Mouse (Mus musculus) neural tube, embryonic 10.5 days (tissue): Measurements from ENCODE around the gene Pank1.

ENCODE experiments used
- DNase-seq: peaks from one replicate; pipeline ENCODE4 v3.0.0-alpha.2; 2017; ENCODE audit warnings: low spot score; ENCODE audit errors: extremely low spot score

Pank1 gene

GRCm38 (mm10) chr19:34825946-34826655, 53.2 kb downstream of the Pank1 start:
- DNase-seq: peak; percentile 26

DNA sequence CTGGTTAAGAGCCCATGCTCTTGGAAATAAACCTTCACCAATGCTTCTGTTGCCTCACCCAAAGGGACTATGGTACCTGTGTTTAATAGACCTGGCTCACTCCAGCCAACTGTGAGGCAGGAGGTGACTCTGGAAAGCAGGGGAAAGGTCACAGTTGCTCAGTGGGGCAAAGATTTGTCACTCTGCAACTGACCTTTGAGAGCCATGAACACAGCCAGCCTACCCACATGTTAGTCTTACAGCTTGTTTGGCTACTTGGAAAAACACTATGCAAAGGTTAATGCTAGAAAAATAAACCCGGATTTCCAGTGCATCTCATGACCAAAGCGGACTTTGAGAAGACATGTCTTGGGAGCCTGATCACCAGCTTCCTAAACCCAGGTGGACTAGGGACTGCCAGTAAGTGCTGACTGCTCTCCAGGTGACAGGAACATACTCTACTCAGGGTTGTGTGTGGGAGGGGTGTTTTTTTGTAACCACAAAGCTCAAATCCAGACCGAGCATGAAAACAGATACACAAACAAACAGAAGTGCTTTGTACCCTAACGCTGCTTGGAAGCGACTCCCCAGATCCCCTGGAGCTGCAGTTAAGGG, 59.6 kb downstream of the Pank1 start:
- no peak for DNase-seq

- DNase-seq: no peak
These were observed 63.9 kb downstream of the Pank1 start for GRCm38 (mm10) chr19:34815371-34815770.

DNA sequence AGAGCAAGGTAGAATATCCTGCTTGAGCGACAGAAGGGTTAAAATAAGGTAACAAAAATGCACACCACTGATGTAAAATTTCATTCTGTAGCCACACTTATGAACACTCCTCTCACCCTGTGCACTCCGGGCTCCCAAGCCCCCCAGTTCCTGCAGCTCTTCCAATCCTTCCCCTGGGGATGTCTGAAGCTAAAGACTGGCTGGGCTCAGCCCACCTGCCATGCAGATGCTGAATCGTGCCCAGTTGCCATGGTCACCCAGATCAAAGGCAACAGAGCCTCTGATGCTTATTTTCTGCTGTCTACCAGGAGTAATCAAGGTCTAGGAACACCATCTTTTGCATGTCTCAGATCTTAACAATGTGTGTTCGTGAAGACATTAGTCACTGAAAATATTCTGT, 64.6 kb downstream of the Pank1 start:
- DNase-seq: peak; percentile 16

DNA sequence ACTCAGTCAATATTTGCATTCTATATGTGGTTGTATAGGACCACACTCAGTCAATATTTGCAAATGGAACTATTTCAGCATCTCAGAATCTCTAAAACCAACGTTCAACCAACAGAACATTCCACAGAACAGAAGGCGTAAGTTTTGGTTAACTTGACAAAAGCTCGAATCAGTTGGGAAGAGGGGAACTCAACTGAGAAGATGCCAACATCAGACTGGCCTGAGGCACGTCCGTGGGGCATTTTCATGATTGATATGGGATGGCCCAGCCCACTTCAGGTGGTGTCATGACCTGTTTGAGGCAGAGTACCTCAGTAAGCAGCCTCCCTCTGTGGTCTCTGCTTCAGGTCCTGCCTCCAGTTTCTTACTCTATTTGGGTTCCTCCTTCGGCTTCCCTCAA, 65.3 kb downstream of the Pank1 start:
- no peak for DNase-seq

GRCm38 (mm10) chr19:34813533-34813932, 65.7 kb downstream of the Pank1 start:
- DNase-seq: no peak

DNA sequence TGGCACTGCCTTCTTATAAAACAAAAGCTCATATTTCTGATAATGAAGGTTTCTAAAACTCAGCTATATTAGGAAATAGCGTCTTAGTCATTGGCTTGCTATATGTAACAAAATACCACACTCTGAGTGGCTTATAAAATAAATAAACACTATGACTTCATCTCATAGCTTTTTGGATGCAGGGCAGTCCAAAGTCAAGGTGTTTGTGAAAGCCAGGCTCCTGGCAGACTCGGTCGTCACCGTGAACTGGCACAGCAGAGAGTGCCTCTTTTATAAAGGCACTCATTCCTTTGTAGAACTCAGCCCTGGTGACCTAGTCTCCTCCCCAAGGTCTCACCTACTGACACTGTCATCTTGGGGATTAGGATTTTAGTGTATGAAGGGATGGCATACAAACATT, 66.5 kb downstream of the Pank1 start:
- DNase-seq: no peak

DNA sequence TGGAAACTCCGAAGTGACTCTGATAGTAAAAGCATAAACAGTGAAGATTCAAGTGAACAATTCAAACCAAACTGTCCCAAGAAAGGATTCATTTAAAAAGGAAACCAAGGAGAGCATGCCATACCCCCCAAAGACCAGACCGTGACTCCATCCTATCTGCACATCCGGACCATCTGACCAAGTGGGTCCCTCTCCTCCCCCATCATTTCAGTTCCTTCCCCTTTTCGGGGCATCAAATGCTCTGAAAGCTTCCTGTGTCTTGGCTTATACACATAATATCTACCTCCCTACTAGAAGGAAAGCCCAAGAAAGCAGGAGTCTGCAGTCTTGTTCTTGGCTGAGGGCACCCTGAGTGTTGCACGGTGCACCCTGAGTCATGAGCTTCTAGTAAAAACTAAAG, 72.1 kb downstream of the Pank1 start:
- no peak for DNase-seq

DNA sequence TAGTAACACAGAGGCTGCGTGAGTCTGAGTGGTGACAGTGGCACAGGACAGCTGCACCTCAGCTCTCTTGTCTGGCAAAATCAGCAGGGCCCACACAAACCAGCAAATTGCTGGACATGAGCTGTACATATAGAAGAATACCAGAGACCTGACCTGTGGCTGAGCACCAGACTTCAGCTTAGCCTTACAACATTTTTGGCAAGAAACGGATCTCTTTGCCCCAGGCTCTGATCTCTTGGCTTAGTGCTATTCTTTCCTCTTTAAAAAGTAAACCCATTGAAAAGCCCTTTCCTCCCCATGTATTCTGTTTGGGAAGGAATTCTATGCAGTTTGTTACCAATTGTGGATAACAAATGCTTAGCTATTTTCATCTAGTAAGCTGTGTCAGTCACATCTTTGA, 74.2 kb downstream of the Pank1 start:
- DNase-seq: no peak

DNA sequence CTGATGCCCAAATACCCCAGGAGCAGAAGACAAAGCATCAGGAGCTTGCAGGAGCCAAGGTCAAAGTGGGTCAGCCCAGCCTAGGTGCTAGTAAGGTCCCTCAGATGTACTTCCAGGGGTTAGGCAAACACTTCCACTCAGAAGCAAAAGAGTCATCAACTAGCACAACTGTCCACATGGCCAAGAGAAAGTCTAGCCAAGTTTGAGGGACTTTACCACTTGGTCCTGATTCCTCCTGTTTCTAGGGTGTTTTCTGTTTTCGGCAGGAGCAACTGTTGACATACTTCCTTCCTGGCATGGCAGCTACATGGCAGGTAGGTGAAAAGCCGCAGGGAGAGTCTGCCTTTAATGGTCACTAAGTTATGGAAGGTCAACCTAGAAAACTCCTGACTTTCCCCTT, 74.7 kb downstream of the Pank1 start:
- no peak for DNase-seq

DNA sequence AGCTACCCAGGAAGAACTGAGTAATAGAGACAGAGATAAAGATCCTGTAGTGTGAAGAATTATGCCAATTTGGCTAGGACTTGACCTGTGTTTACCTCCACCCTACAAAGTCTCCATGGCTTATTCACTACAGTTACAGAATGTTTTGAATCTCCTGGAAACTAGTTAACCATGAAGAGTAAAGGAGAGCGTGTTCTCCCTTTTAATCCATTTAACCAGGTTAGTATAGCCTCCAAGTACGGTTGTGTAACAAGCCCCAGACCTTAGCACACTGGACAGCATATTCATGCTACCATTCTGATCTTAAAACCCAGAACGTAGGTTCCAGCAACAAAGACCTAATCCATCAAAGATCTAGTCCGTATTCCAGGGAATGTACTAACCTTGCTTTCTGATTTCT, 75.9 kb downstream of the Pank1 start:
- no peak for DNase-seq

- no peak for DNase-seq
These were observed 79.5 kb downstream of the Pank1 start for GRCm38 (mm10) chr19:34799644-34800267.

DNA sequence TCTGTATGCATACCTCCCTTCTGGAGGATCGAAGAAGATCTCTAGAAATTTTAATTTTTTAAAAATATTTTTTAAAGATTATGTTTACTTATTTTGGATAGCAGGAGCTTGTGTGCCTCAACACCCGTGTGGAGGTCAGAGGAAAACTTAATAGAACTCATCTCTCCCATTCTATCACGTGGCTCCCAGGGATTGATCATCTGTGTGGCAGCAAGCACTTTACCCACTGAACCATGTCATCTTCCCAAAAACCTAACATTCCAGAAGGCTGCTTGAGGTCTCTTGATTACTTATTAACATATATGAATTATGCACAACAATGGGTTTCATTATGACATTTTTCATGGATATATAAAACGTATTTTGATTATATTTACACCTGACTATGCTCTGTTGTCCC, 82.9 kb downstream of the Pank1 start:
- DNase-seq: no peak

DNA sequence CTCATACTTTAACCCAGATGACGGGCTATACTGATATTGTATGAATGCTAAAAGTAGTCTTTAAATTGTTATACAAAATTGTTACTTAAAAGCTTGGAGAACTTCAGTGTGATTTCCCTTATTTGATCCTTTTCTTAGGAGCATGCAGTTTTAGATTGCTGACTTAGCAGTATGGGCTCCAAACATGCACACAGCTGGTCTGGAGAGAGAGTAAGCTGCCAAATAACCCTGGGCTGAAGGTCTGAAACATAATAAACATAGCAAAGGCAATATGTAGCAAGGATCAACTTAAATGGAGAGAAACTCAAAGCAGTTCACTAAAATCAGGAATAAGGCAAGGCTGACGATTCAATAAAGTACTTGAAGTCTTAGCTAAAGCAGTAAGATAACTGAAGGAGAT, 96.8 kb downstream of the Pank1 start:
- no peak for DNase-seq

DNA sequence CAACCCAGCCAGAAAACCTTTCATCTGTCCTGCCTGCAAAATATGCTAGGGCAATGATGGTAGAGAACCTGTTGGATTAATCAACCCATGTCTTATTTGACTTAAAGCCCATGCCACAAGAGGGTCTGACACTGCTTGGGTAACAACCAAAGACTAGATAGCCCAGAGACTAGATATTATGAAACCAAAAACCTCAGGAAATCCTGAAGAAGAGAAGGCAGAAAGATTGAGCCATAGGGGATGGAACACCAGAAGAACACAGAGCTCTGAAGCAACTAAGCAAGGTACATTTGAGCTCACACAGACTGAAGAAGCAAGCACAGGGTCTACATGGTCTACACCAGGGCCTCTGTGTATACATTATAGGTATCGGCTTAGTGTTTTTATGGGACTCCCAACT, 100.3 kb downstream of the Pank1 start:
- no peak for DNase-seq

DNA sequence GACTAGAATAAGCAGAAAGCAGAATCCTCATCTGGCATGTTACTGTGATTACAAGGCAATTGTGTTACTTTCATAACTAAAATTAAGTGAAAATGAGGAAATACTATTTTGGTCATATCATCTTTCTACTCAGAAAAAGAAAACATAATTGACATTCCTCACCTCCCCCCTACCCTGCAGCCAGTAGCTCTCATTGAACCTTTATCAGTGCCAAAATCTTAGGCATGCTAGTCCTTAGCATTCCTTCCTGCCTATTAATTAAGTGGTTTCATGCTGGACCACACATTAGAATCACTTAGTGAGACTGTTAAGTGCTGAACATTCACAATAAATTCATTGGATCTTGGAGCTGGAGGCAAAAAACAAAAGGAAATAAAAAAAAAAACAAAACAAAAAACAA, 101.2 kb downstream of the Pank1 start:
- no peak for DNase-seq

DNA sequence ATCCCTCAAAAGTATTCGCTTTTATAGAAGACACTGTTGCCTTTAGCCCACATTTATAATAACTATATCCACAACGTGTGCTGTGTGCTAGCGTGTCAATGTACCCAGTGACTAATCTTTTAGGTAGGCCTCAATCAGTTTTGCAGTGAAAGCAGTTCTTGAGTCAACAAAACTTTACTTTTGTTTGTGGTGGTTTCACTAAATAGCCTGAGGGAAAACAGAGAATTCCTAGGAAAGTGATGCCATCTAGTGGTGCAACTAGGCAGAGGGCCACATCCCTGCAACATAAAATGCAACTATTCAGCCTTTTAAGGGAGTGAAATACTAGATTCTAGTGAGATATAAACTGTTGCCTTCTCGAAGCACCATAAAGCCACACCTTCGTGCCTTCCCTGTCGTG, 106.5 kb downstream of the Pank1 start:
- DNase-seq: peak; percentile 27

DNA sequence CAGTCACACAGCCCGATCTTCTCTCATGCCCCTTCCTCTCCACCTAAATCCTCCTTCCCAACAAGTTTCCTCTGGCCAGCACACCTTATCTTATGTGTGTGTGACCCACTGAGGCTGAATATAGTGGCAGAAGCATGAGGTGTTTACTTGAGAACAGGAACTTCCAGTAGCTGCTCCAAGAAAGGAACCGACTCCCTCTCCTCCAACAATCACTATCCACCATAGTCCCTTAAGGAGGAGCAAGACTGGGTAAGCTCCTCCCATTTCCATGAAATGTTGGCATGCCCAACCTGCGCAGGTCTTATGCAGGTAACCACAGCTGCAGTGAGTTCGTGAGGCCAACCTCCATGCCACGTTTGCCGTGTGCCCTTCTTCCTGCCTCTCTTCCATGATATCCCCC, 108.5 kb downstream of the Pank1 start:
- no peak for DNase-seq

DNA sequence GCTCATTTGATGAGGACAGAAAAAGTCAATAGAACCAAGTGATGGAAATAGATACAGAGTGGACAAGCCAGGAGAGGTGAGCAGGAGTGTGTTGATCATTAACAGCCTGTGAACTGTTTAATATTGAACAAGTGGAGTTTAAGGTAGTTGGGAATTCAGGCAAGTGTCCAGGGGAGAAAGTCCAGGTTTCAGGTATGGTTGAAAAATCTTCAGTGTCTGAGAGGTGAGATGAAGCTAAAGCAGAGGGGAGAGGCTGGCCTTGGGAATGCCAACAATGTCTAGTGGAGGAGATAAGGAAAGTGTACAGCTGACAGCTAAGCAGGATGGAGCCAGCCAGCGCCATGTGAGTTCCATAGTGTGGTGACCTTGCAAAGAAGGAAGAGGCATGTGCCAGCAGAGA, 120.5 kb downstream of the Pank1 start:
- DNase-seq: no peak
